Mouse (Mus musculus) embryonic facial prominence, embryonic 10.5 days (tissue): ENCODE results near the gene Ism2. TPM values are rescaled to one million over a fixed set of nuclear protein-coding genes. Genes with fewer than 3 reads are reported as not detected.
"Not testable (repeated sequence)": the region's sequence is repeated elsewhere in the genome, so short reads cannot be mapped to it uniquely, and the experiment has no call there.

Source experiments
- DNase-seq: peaks from one replicate; pipeline ENCODE4 v3.0.0-alpha.2; 2017; ENCODE audit warnings: low spot score
- H3K27ac ChIP-seq: fragments of 300-500 bp; sonication (generic); replicated peaks from 2 replicates; pipeline ENCODE4 v1.5.1; 2016; ENCODE audit warnings: mild to moderate bottlenecking
- H3K27me3 ChIP-seq: fragments of 300-500 bp; sonication (generic); replicated peaks from 2 replicates; pipeline ENCODE4 v1.6.1; 2016; ENCODE audit warnings: low read depth, mild to moderate bottlenecking; ENCODE audit not compliant: poor library complexity, severe bottlenecking
- H3K36me3 ChIP-seq: fragments of 300-500 bp; sonication (generic); replicated peaks from 2 replicates; pipeline ENCODE4 v1.6.1; 2016; ENCODE audit warnings: mild to moderate bottlenecking, moderate library complexity
- H3K4me1 ChIP-seq: fragments of 300-500 bp; sonication (generic); 2 replicates; pipeline ENCODE4 v1.6.1; 2016
- H3K4me3 ChIP-seq: fragments of 300-500 bp; sonication (generic); 2 replicates; pipeline ENCODE4 v1.5.1; 2016; ENCODE audit warnings: mild to moderate bottlenecking, moderate library complexity
- H3K9me3 ChIP-seq: fragments of 300-500 bp; sonication (generic); 2 replicates; pipeline ENCODE4 v1.6.1; 2016; ENCODE audit warnings: mild to moderate bottlenecking
- WGBS: fragments of 180-500 bp; shearing (Covaris S2); methylation state at CpG from one replicate; pipeline ENCODE4 v1.1.7; 2016; 5-methylcytosine and 5-hydroxymethylcytosine counted together
- polyA plus RNA-seq: library from polyadenylated mRNA; unstranded; fragments of >200 nt; fragmentation: Nextera tagmentation; extraction: Ambion mirVana; gene quantifications from 2 replicates; pipeline ENCODE4 v1.2.1, GENCODE M21; 2016

Ism2 gene
- polyA plus RNA-seq, 1 experiment from 2014 or later: 1.00 TPM

DNA sequence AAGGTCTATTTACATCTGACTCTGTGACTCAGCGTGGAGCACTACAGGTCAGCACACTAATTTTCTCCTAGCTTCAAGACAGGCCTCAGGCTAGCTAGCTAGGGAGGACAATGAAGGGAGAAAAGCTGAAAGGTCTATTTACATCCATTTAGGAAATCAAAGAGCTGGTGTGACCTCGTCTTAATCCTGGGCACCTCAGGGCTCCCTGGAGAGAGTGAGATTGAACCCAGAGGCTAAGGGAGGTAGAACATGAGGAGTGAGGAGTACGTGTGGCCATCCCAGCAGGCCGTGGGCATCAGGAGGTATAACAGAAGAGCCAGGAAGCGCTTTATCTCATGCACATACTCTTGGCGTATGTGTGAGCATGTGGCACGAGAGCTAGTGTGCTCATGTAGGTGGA, 15.8 kb downstream of the Ism2 start:
- Histone ChIP-seq H3K27ac (no peak overlapping the region), H3K4me3 (no peak overlapping the region), H3K4me1 (peaks cover 14% of the 10 kb centered on the region), H3K9me3 (no peaks in the 10 kb centered on the region), H3K27me3 (no peaks in the 10 kb centered on the region), H3K36me3 (no peaks in the 10 kb centered on the region)
- WGBS: 60% methylated on average over 7 of the region's 7 CpGs
- no peak for DNase-seq

DNA sequence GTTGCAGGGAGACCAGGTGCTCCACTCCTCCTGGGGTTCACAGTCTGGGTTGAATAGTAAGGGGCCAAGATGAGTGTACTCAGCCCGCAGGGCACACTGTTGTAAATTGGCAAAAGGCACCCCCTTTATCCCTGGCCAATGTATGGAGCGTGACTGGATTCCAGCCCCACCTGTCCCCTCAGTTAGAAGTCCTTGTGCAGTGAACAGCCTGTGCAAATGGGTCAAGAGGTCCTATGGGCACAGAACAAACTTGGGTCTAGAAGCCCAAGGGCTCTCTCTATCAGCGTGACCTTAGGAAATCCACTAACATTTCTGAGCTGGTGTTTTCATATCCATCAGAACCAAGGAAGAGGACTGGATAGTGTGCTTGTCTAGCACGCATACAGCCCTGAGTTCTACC, 16.8 kb downstream of the Ism2 start:
- Histone ChIP-seq H3K4me1 (peaks cover 20% of the 10 kb centered on the region), H3K4me3 (no peak overlapping the region), H3K27me3 (no peaks in the 10 kb centered on the region), H3K36me3 (no peaks in the 10 kb centered on the region), H3K9me3 (no peaks in the 10 kb centered on the region), H3K27ac (no peak overlapping the region)
- WGBS: 94% methylated on average over 4 of the region's 4 CpGs
- DNase-seq: no peak

DNA sequence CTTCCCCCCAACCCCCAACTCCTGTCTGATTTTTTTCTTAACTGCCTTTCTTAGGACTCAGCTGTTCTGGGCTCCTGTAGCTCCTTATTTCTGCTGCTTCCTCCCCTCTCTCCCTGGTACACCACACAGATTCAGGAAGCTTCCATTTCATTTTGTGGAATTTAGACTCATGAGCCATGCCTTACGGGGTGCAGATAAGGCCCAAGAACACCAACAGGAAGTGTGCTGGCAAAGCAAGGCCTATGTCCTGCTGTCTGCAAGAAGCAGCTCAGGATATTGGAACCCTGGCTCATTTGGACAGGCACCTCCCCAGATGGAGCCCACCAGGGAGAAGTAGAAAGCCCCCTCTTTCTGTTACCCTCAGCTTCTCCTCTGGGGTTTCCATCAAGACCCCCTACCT, 17.7 kb downstream of the Ism2 start:
- no peak overlapping the region for H3K4me3 ChIP-seq
- no peaks in the 10 kb centered on the region for H3K27me3 ChIP-seq
- H3K27ac ChIP-seq: no peak overlapping the region
- H3K4me1 ChIP-seq: peaks cover 20% of the 10 kb centered on the region
- peaks cover 6% of the 10 kb centered on the region for H3K36me3 ChIP-seq
- no peaks in the 10 kb centered on the region for H3K9me3 ChIP-seq
- DNase-seq: no peak
- WGBS: 86% methylated on average over 1 of the region's 1 CpGs

DNA sequence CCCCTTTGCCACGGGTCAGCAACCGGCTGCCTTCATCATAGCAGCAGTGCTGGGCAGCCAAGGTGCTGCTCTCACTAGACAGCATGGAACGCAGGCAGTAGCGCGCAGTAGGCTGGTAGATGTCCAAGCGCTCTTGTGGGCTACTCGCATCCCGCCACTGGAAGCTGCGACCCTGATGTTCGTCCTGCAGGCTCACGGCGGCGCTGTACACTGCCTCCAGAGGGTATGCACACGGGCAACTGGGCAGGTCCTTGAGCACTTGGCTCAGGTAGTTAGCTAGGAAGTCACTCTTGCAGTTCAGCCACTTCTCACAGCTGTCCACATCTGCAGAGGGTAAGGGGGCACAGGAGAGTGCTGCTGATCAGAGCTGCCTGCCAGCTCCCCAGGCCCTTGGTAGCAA, 19.6 kb downstream of the Ism2 start:
- H3K4me3 ChIP-seq: no peak overlapping the region
- peaks cover 24% of the 10 kb centered on the region for H3K4me1 ChIP-seq
- H3K27ac ChIP-seq: no peak overlapping the region
- WGBS: 45% methylated on average over 14 of the region's 14 CpGs
- H3K27me3 ChIP-seq: no peaks in the 10 kb centered on the region
- DNase-seq: peak; percentile 38
- H3K36me3 ChIP-seq: peaks cover 25% of the 10 kb centered on the region
- H3K9me3 ChIP-seq: no peaks in the 10 kb centered on the region

DNA sequence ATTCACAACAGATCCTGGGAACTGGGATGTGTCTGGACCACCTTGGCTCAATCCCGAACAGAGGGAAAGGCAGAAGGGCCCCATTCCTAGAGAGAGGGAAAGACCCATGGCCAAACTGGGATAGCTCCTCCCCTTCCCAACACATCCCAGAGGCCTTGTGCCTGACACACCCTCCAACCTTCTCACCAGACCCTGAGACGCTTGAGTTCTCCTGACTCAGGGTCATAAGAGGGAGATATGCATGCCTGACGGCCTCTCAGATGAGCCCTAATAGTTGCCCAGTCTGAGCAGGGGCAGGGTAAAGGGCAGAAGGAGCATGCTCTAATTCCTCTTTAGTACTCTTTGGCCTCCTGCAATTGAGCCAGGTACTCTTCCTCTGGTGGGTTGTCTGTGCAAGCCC, 20.2 kb downstream of the Ism2 start:
- peaks cover 30% of the 10 kb centered on the region for H3K36me3 ChIP-seq
- H3K4me3 ChIP-seq: no peak overlapping the region
- DNase-seq: no peak
- H3K27ac ChIP-seq: 0 out of 2 replicates have a peak overlapping the region, but pooled peaks have one; percentile 40
- H3K9me3 ChIP-seq: no peaks in the 10 kb centered on the region
- peaks cover 24% of the 10 kb centered on the region for H3K4me1 ChIP-seq
- no peaks in the 10 kb centered on the region for H3K27me3 ChIP-seq
- WGBS: 56% methylated on average over 3 of the region's 3 CpGs

DNA sequence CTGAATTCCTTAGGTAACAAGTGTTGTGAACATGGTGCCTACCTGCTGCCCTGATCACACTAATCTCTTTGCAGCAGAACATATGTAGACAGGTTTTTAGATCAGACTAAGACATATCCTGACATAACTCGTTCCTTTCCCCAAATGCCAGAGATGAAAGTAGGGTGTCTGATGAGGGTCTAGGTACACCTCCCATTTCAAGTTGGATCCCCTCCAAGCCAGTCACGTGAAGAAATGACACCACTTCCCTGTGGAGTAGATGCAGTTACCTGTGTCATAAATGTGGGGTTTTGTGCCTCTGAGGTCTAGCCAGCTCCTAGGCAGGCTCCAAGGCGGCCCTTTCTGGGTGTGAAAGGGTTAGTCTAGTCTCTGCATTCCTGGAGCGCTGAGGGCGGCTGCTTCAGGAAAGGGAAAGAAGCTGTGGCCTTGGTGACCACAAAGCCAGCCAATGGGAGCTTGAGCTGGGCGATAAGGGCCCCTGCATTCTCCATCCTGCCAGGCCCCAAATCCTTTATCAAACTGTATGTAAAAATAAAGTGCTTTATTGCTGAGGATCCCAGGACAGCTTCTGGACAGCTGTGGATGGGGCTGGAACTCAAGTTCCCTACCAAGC, 21.3 kb downstream of the Ism2 start:
- Histone ChIP-seq H3K36me3 (peaks cover 41% of the 10 kb centered on the region), H3K4me1 (peaks cover 20% of the 10 kb centered on the region), H3K9me3 (no peaks in the 10 kb centered on the region), H3K4me3 (no peak overlapping the region), H3K27ac (no peak overlapping the region), H3K27me3 (no peaks in the 10 kb centered on the region)
- peak; percentile 44 for DNase-seq
- WGBS: 24% methylated on average over 6 of the region's 6 CpGs

DNA sequence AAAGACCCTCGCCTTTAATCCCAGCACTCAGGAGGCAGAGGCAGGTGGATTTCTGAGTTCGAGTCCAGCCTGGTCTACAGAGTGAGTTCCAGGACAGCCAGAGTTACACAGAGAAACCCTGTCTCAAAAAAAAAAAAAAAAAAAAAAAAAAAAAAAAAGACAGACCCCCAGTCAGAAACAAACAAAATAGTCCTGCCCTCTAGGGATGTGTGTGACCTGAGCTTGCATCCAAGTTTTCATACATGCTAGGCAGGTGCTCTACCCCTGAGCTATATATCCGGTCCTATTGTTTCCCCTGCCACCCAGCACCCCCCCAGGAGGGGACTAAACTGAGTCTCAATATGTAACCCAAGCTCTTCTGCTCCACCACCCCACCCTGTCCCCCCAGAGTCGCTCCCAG, 22.3 kb downstream of the Ism2 start:
- not testable (repeated sequence) for H3K27me3 ChIP-seq, H3K27ac ChIP-seq, DNase-seq, H3K4me3 ChIP-seq, H3K9me3 ChIP-seq
- Histone ChIP-seq H3K36me3 (peaks cover 51% of the 10 kb centered on the region), H3K4me1 (peaks cover 20% of the 10 kb centered on the region)
- 88% methylated on average over 4 of the region's 4 CpGs for WGBS

DNA sequence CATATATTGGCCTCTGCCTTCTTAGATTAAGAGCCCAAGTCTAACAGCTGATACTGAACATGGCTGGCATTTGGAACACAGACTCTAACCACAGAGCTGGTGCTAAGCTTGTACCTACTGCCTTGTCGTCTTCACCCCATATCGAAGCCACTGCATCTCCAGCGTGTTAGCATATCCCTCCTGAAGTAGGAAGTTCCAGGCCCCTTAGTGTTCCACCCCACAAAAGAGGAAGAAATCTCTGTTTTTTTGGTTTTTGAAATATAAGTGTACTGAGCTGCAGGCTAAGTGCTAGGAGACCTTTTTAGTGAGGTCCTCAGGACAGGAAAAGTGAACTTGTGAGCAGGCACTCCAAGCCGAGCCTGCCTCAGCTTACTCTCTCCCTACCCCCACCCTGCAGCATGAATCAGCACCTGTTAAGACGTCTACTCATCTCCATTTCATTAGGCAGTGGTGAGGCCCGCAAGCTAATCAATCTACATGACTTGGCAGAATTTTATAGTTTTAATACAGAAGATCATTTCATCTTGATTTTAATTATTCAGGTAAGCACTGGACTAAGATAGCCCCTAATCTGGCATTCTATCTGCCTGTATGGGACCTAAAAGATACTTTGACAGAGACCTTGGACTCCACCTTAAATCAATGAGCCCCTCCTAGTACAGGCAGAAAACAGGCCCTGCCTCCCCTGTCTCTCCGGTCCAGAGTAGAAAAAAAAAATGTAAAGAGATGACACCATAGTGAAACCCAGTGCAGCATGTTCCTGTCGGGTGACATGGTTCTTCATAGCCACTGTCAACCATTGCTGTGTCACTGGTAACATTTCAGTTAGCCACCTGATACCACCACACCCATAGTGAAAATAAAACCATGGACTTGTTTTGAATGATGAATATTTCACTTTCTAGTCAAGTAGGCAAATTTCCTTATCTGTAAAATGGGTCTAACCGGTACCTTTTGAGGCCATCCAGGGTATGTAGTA, 24.4 kb downstream of the Ism2 start:
- 91% methylated on average over 9 of the region's 9 CpGs for WGBS

DNA sequence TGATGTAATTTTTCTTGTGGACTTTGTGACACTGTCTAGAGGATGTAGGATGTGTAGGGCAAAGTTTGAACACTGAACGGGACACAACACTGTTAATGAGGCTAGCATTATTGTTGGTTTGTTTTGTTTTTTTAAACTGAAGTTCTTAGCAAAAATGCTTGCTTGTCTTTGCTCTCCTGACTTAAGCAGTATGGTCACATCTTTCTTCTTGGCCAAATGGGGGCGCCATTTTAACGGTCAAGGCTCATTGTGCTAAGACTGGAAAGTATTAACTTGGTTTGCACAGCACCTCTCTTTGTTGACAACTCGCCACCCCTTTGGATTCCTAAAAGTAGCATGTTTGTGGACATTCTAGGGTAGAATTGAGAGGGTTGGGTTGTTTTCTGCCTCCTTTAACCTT, 31.8 kb downstream of the Ism2 start:
- Histone ChIP-seq H3K4me1 (peaks cover 20% of the 10 kb centered on the region), H3K27ac (peak overlapping the region; percentile 59), H3K9me3 (no peaks in the 10 kb centered on the region), H3K4me3 (peak overlapping the region; percentile 80), H3K36me3 (peaks cover 61% of the 10 kb centered on the region), H3K27me3 (no peaks in the 10 kb centered on the region)
- peak; percentile 41 for DNase-seq
- WGBS: 30% methylated on average over 4 of the region's 4 CpGs

More for the DNA sequence above, 24.4 kb downstream of the Ism2 start:
- H3K36me3 ChIP-seq: peaks cover 72% of the 10 kb centered on the region
- H3K27me3 ChIP-seq: no peaks in the 10 kb centered on the region
- H3K9me3 ChIP-seq: no peaks in the 10 kb centered on the region
- H3K4me3 ChIP-seq: no peak overlapping the region
- peaks cover 20% of the 10 kb centered on the region for H3K4me1 ChIP-seq
- no peak overlapping the region for H3K27ac ChIP-seq
- DNase-seq: no peak

DNA sequence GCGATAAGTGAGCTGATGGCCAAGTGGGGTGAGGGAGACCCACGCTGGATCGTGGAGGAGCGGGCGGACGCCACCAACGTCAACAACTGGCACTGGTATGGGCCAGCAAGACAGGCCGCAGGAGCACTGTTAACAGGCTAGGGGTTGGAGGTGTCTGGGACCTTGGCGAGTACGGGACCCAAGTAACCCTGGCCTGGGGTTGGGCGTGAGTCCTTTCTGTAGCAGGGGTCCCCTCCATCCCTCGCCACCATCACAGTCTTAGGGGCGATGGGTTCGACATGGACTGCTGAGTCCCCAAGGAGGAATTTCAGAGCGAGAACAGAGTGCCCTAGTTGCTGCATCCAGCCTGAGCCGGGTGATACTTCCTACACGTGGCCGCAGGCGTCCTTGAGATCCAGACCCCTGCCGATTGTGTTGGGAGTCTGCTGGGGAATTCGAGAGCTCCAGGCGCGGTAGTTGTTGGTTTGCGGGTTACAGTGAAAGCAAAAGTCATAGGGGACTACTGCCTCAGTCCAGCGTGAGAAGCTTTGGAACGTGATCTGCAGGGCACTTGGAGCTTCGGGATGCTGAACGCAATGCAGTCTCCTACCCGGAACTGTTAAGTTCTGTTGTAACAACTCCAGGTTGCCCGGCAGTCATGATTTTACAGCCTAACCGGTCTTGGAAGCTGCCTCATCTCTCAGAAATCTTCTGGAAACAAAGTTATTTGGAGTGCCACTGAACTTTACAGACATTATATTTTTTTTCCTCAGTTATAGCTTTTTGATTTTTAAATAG, 32.5 kb downstream of the Ism2 start:
- Histone ChIP-seq H3K9me3 (no peaks in the 10 kb centered on the region), H3K27me3 (no peaks in the 10 kb centered on the region), H3K4me3 (peak overlapping the region; percentile 80), H3K36me3 (peaks cover 61% of the 10 kb centered on the region), H3K27ac (peak overlapping the region; percentile 96), H3K4me1 (peaks cover 20% of the 10 kb centered on the region)
- WGBS: under 1% methylated on average over 31 of the region's 31 CpGs
- DNase-seq: no peak

DNA sequence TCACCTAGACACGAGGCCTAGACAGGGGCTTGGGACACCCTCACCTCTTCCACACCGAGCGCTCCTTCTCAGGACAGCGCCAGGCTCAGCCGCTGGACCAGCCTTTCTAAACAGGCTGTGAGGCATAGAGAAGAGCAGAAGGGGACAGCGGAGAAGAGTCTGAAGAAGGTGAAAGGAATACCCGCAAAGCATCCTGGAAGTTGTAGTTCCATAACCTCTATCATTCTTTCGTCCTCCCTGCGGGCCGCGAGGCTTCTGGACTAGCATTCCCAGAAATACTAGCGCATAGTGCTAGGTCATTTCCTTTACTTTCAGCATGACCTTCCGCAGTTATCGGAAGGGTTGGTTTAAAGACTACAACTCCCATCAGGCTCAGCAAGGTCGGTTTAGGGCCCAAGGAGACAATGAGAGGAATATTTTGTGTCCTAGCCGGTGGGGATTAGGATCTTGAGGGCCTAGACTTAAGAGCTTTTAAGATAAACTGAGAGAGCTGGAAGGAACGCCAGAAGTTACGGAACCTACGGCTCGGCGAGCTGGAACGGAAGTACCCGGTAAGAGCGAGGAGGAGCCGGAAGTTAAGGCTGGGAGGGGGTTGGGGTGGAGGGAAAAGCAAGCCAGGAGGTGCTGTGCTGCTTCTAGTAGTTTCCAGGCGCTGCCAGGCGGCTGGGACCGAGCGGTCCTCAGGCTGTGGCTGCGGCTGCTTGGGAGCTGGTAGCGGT, 33.2 kb downstream of the Ism2 start, which contains the start of the genes Vipas39 and Ahsa1:
Vipas39 (minus strand) TSS at position 149 of the 719 bp plus-strand sequence.
Ahsa1 (plus strand) TSS at position 372 of the 719 bp plus-strand sequence.
- H3K36me3 ChIP-seq: peaks cover 61% of the 10 kb centered on the region
- H3K27ac ChIP-seq: peak within 1 kb of the TSS; percentile 96
- H3K4me3 ChIP-seq: peak within 1 kb of the TSS; percentile 80
- DNase-seq: peak; percentile 90
- under 1% methylated on average over 31 of the region's 31 CpGs for WGBS
- H3K9me3 ChIP-seq: no peaks in the 10 kb centered on the region
- H3K4me1 ChIP-seq: peaks cover 20% of the 10 kb centered on the region
- no peaks in the 10 kb centered on the region for H3K27me3 ChIP-seq

DNA sequence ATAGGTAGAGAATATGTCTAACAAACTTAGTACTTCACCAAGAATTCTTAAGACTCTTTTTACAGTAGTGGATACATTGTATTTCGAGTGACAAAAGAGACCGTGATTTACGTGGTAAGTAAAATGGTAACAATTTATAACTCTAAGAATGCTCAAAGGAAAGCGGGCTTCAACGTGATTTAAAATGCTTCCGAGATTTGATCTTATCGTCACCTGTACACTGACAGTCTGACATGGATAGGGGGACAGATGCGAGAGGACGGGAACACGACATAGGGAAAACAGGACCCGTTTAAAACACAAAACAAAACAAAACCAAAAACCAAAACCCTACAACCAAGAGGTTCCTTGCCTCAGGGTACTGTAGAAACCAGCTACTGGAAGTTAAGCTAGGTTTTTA, 34.1 kb downstream of the Ism2 start:
- H3K27ac ChIP-seq: peak overlapping the region; percentile 96

More for the DNA sequence above, 34.1 kb downstream of the Ism2 start:
- Histone ChIP-seq H3K4me1 (peaks cover 20% of the 10 kb centered on the region), H3K9me3 (no peaks in the 10 kb centered on the region), H3K27me3 (no peaks in the 10 kb centered on the region), H3K4me3 (peak overlapping the region; percentile 80), H3K36me3 (peaks cover 61% of the 10 kb centered on the region)
- WGBS: 30% methylated on average over 11 of the region's 11 CpGs
- no peak for DNase-seq
